Mouse (Mus musculus): Measurements from ENCODE around the gene Hcar1.

DNA sequence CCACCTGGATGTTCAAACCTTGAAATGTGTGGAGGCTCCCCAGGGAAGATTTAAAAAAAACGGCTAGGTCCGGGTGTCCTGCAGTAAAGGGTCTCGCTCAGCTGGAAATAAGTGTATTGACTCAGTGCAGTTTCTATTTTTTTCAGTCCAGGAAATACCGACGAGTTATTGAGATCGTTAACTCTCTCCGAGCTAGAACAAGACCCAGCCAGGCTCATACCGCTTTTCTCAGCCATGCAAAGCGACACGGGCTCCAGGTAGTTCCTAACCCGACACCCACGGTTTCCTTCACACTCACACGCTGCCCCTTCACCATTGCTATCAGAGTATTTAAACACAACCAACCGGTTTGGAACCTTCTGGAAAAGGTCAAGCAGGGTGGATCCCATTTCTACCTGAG, 1.8 kb downstream of the Hcar1 start:
- TF ChIP-seq CTCF (IDR thresholded peaks at IDR 0.05; ENCODE audit: low read depth) = no peak
- TF ChIP-seq EP300 (IDR thresholded peaks at IDR 0.05; ENCODE audit: low read depth) = no peak

Data from heart, postnatal 0 days (tissue).